Mouse (Mus musculus): Measurements from ENCODE around the gene E330014E10Rik.
"Not testable (repeated sequence)": the region's sequence is repeated elsewhere in the genome, so short reads cannot be mapped to it uniquely, and the experiment has no call there.

E330014E10Rik gene

GRCm38 (mm10) chr5:95775690-95776089, at the start of gene E330014E10Rik:
E330014E10Rik (plus strand) TSS chr5:95775990.
- DNase-seq (ENCODE audit: extremely low read depth, insufficient read length, low spot score), result not testable (repeated sequence)

- DNase-seq (ENCODE audit: extremely low read depth, insufficient read length, low spot score), result not testable (repeated sequence)
Observed at GRCm38 (mm10) chr5:95736073-95736472, 39.7 kb upstream of the E330014E10Rik start, which contains the start of gene Gm7978. Gm7978 (minus strand) TSS chr5:95736173.

DNA sequence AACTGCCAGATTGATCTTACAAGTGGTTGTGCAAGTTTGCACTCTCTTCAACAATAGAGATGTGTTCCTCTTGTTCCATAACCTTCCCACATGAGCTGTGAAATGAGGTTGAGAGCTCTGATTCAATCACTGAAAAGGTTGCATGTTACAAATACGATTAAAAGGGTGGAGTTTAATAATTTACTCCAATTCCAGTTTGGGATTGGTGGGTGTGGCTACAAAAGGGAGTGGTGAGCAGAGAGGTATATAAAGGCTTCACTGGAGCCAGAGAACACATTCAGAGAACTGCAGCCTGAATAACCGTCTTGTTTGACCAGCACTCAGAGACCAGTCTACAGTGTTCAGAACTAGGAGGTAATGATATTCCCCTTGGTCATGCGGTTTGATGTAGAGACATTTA, 34.1 kb upstream of the E330014E10Rik start, which contains the start of gene Gm7982:
Gene Gm7982, plus strand, starts transcription at position 301 of the 400 bp plus-strand sequence.
- not testable (repeated sequence) for DNase-seq (ENCODE audit: extremely low read depth, insufficient read length, low spot score)

GRCm38 (mm10) chr5:95810841-95811240, 35.1 kb downstream of the E330014E10Rik start:
- not testable (repeated sequence) for DNase-seq (ENCODE audit: extremely low read depth, insufficient read length, low spot score)

GRCm38 (mm10) chr5:95836580-95836979, 60.8 kb downstream of the E330014E10Rik start:
- DNase-seq (ENCODE audit: extremely low read depth, insufficient read length, low spot score), result no peak

GRCm38 (mm10) chr5:95854030-95854429, 78.2 kb downstream of the E330014E10Rik start:
- no peak for DNase-seq (ENCODE audit: extremely low read depth, insufficient read length, low spot score)
